Mouse (Mus musculus): Measurements from ENCODE around the gene Cyp2e1. TPM values are rescaled to one million over a fixed set of nuclear protein-coding genes. Genes with fewer than 3 reads are reported as not detected.

The Cyp2e1 gene
- polyA plus RNA-seq (2014; fragmentation: Nextera tagmentation; extraction: Ambion mirVana) = 0.12 TPM in 1 of 2 replicates, not detected in the other

DNA sequence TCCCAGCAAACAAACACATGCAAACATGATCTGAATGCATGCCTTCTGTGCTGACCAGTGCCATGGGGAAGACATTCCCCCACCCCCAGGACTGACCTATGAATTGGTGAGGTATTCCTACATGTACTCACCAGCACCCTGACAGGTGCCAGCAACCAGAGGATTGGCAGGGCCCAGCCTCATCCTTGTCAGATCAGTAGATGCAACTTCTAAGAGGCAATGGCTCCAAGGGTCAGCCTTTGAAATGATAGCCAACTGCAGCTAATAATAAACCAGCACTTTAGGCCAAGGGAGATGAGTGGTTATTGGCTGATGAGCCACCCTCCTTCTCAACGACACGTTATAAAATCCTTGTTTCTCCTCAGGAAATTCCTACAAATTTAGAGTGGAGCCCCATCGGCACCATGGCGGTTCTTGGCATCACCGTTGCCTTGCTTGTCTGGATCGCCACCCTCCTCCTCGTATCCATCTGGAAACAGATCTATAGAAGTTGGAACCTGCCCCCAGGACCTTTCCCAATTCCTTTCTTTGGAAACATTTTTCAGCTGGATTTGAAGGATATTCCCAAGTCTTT lies at the start of gene Cyp2e1:
TSS of gene Cyp2e1 (plus strand) at position 293 of the 574 bp plus-strand sequence.
- no peak for ATAC-seq (ENCODE audit: low FRiP score, low TSS enrichment)

GRCm38 (mm10) chr7:140717155-140718055 lies 46.1 kb upstream of the Cyp2e1 start:
- Histone ChIP-seq H3K36me3 (ENCODE audit: control insufficient read depth, insufficient read depth, low read length) (no peaks in the 10 kb centered on the region), H3K4me2 (replicated peaks; ENCODE audit: low read depth, low read length) (no peak overlapping the region), H3K4me3 (ENCODE audit: low read length) (no peak overlapping the region), H3K9me3 (ENCODE audit: control insufficient read depth, low read length) (no peaks in the 10 kb centered on the region), H3K27ac (ENCODE audit: low read depth, low read length) (no peak overlapping the region), H3K4me1 (ENCODE audit: control insufficient read depth, insufficient read depth, low read length) (no peaks in the 10 kb centered on the region), H3K27me3 (ENCODE audit: control insufficient read depth, insufficient read depth, low read length) (no peaks in the 10 kb centered on the region), H3K9ac (ENCODE audit: low read depth, low read length) (no peak overlapping the region)
- ATAC-seq (ENCODE audit: low FRiP score, low TSS enrichment) = no peak
- WGBS = 82% methylated on average over 7 of the region's 7 CpGs

More for the DNA sequence above, at the start of gene Cyp2e1:
- Histone ChIP-seq H3K27me3 (ENCODE audit: control insufficient read depth, insufficient read depth, low read length) (no peaks in the 10 kb centered on the region), H3K4me2 (replicated peaks; ENCODE audit: low read depth, low read length) (no peak within 1 kb of the TSS), H3K4me3 (ENCODE audit: low read length) (no peak within 1 kb of the TSS), H3K4me1 (ENCODE audit: control insufficient read depth, insufficient read depth, low read length) (no peaks in the 10 kb centered on the region), H3K9me3 (ENCODE audit: control insufficient read depth, low read length) (no peaks in the 10 kb centered on the region), H3K27ac (ENCODE audit: low read depth, low read length) (no peak within 1 kb of the TSS), H3K9ac (ENCODE audit: low read depth, low read length) (no peak within 1 kb of the TSS), H3K36me3 (ENCODE audit: control insufficient read depth, insufficient read depth, low read length) (no peaks in the 10 kb centered on the region)
- WGBS = 76% methylated on average over 7 of the region's 7 CpGs

DNA sequence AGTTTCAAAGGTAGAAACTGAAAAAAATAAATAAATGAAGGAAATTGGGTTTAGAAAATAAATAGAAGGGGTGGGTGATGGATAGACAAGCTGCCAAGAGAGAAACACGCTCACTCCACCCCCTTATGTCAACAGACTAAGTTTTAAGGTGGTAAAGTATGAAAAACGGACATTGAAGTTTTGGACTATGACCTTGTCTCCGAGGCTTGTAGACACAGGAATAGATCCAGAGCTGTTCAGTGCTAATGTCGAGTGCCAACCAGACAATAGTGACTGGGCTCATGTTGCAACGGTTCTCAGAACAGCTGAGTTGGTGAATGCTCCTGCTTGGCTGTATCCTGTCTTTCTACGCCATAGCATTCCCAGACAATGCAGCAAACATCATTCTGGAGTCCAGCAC lies 42.4 kb upstream of the Cyp2e1 start:
- Histone ChIP-seq H3K4me1 (ENCODE audit: control insufficient read depth, insufficient read depth, low read length) (no peaks in the 10 kb centered on the region), H3K27me3 (ENCODE audit: control insufficient read depth, insufficient read depth, low read length) (no peaks in the 10 kb centered on the region), H3K4me2 (replicated peaks; ENCODE audit: low read depth, low read length) (no peak overlapping the region), H3K27ac (ENCODE audit: low read depth, low read length) (no peak overlapping the region), H3K9ac (ENCODE audit: low read depth, low read length) (no peak overlapping the region), H3K36me3 (ENCODE audit: control insufficient read depth, insufficient read depth, low read length) (no peaks in the 10 kb centered on the region), H3K4me3 (ENCODE audit: low read length) (no peak overlapping the region), H3K9me3 (ENCODE audit: control insufficient read depth, low read length) (no peaks in the 10 kb centered on the region)
- no peak for ATAC-seq (ENCODE audit: low FRiP score, low TSS enrichment)
- 77% methylated on average over 6 of the region's 6 CpGs for WGBS

GRCm38 (mm10) chr7:140725558-140725957 lies 38.0 kb upstream of the Cyp2e1 start:
- no peak overlapping the region for H3K9ac ChIP-seq (ENCODE audit: low read depth, low read length)
- no peak overlapping the region for H3K4me2 ChIP-seq (replicated peaks; ENCODE audit: low read depth, low read length)
- no peaks in the 10 kb centered on the region for H3K27me3 ChIP-seq (ENCODE audit: control insufficient read depth, insufficient read depth, low read length)
- H3K4me1 ChIP-seq (ENCODE audit: control insufficient read depth, insufficient read depth, low read length) = no peaks in the 10 kb centered on the region
- H3K9me3 ChIP-seq (ENCODE audit: control insufficient read depth, low read length) = no peaks in the 10 kb centered on the region
- ATAC-seq (ENCODE audit: low FRiP score, low TSS enrichment) = no peak
- no peak overlapping the region for H3K27ac ChIP-seq (ENCODE audit: low read depth, low read length)
- no peak overlapping the region for H3K4me3 ChIP-seq (ENCODE audit: low read length)
- no peaks in the 10 kb centered on the region for H3K36me3 ChIP-seq (ENCODE audit: control insufficient read depth, insufficient read depth, low read length)

DNA sequence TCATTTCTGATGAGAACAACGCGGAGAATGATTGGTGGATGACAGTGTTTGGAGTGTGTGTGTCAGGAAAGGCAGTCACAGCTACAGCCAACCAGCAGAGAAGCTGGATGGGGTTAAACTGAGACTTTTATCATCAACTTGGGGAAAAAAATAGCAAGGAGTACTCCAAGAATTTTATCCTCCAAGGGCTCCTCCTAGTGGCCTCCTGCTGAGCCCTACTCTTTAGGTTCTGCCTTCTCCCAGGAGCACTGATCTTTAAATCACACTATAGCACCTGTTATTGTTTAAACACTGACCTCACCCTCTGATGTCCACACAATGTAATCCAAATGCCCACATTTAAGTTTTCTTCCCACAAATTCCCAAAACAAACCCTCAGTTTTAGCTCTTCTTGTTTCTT lies 30.4 kb upstream of the Cyp2e1 start:
- Histone ChIP-seq H3K4me2 (replicated peaks; ENCODE audit: low read depth, low read length) (no peak overlapping the region), H3K36me3 (ENCODE audit: control insufficient read depth, insufficient read depth, low read length) (no peaks in the 10 kb centered on the region), H3K4me3 (ENCODE audit: low read length) (no peak overlapping the region), H3K27ac (ENCODE audit: low read depth, low read length) (no peak overlapping the region), H3K27me3 (ENCODE audit: control insufficient read depth, insufficient read depth, low read length) (no peaks in the 10 kb centered on the region), H3K9ac (ENCODE audit: low read depth, low read length) (no peak overlapping the region), H3K9me3 (ENCODE audit: control insufficient read depth, low read length) (no peaks in the 10 kb centered on the region), H3K4me1 (ENCODE audit: control insufficient read depth, insufficient read depth, low read length) (no peaks in the 10 kb centered on the region)
- ATAC-seq (ENCODE audit: low FRiP score, low TSS enrichment) = no peak
- WGBS = 80% methylated on average over 2 of the region's 2 CpGs

GRCm38 (mm10) chr7:140747402-140747801 lies 16.1 kb upstream of the Cyp2e1 start:
- no peak overlapping the region for H3K4me3 ChIP-seq (ENCODE audit: low read length)
- H3K4me1 ChIP-seq (ENCODE audit: control insufficient read depth, insufficient read depth, low read length) = no peaks in the 10 kb centered on the region
- no peaks in the 10 kb centered on the region for H3K9me3 ChIP-seq (ENCODE audit: control insufficient read depth, low read length)
- no peak overlapping the region for H3K4me2 ChIP-seq (replicated peaks; ENCODE audit: low read depth, low read length)
- no peak overlapping the region for H3K9ac ChIP-seq (ENCODE audit: low read depth, low read length)
- H3K27ac ChIP-seq (ENCODE audit: low read depth, low read length) = no peak overlapping the region
- no peaks in the 10 kb centered on the region for H3K36me3 ChIP-seq (ENCODE audit: control insufficient read depth, insufficient read depth, low read length)
- ATAC-seq (ENCODE audit: low FRiP score, low TSS enrichment) = no peak
- WGBS = 84% methylated on average over 3 of the region's 3 CpGs
- no peaks in the 10 kb centered on the region for H3K27me3 ChIP-seq (ENCODE audit: control insufficient read depth, insufficient read depth, low read length)

DNA sequence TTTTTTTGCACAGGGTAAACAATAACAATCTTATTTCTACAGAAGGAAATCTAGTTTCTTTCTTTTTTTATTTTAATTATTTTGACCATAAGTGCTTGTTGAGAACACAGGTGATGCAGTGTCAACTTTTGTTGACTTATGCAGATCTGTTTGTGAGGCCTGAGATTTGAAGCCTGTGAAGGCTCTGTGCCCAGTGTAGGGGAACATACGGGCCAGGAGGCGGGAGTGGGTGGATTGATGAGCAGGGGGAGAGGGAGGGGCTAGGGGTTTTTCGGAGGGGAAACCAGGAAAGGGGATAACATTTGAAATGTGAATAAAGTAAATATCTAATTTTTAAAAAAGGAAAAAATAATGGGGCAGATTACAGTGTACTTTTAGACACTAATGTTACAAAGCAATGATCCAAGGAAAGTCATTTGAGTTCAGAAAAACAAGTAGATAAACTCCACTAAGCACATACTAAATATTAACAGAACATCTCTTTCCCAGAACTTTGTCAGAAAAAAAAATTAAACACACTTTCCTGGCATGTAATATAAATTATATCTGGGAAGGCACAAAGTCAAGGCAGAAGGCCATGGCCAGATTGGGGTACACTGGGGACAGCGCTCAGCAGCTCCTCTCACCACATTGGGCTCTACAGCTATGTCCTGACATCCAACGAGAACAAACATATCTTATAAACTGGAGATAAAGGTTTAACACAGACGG lies 15.3 kb upstream of the Cyp2e1 start:
- Histone ChIP-seq H3K27me3 (ENCODE audit: control insufficient read depth, insufficient read depth, low read length) (no peaks in the 10 kb centered on the region), H3K4me3 (ENCODE audit: low read length) (no peak overlapping the region), H3K4me2 (replicated peaks; ENCODE audit: low read depth, low read length) (no peak overlapping the region), H3K36me3 (ENCODE audit: control insufficient read depth, insufficient read depth, low read length) (no peaks in the 10 kb centered on the region), H3K27ac (ENCODE audit: low read depth, low read length) (no peak overlapping the region), H3K9ac (ENCODE audit: low read depth, low read length) (no peak overlapping the region), H3K9me3 (ENCODE audit: control insufficient read depth, low read length) (no peaks in the 10 kb centered on the region), H3K4me1 (ENCODE audit: control insufficient read depth, insufficient read depth, low read length) (no peaks in the 10 kb centered on the region)
- 73% methylated on average over 6 of the region's 6 CpGs for WGBS
- no peak for ATAC-seq (ENCODE audit: low FRiP score, low TSS enrichment)

GRCm38 (mm10) chr7:140748827-140749160 lies 14.7 kb upstream of the Cyp2e1 start:
- WGBS = 81% methylated on average over 3 of the region's 3 CpGs
- Histone ChIP-seq H3K36me3 (ENCODE audit: control insufficient read depth, insufficient read depth, low read length) (no peaks in the 10 kb centered on the region), H3K27me3 (ENCODE audit: control insufficient read depth, insufficient read depth, low read length) (no peaks in the 10 kb centered on the region), H3K27ac (ENCODE audit: low read depth, low read length) (no peak overlapping the region), H3K4me2 (replicated peaks; ENCODE audit: low read depth, low read length) (no peak overlapping the region), H3K9ac (ENCODE audit: low read depth, low read length) (no peak overlapping the region), H3K9me3 (ENCODE audit: control insufficient read depth, low read length) (no peaks in the 10 kb centered on the region), H3K4me1 (ENCODE audit: control insufficient read depth, insufficient read depth, low read length) (no peaks in the 10 kb centered on the region), H3K4me3 (ENCODE audit: low read length) (no peak overlapping the region)
- ATAC-seq (ENCODE audit: low FRiP score, low TSS enrichment) = no peak

GRCm38 (mm10) chr7:140754556-140754955 lies 9.0 kb upstream of the Cyp2e1 start:
- no peak overlapping the region for H3K27ac ChIP-seq (ENCODE audit: low read depth, low read length)
- no peak overlapping the region for H3K4me2 ChIP-seq (replicated peaks; ENCODE audit: low read depth, low read length)
- no peak overlapping the region for H3K4me3 ChIP-seq (ENCODE audit: low read length)
- no peak overlapping the region for H3K9ac ChIP-seq (ENCODE audit: low read depth, low read length)
- ATAC-seq (ENCODE audit: low FRiP score, low TSS enrichment) = no peak
- no peaks in the 10 kb centered on the region for H3K4me1 ChIP-seq (ENCODE audit: control insufficient read depth, insufficient read depth, low read length)
- H3K36me3 ChIP-seq (ENCODE audit: control insufficient read depth, insufficient read depth, low read length) = no peaks in the 10 kb centered on the region
- H3K9me3 ChIP-seq (ENCODE audit: control insufficient read depth, low read length) = no peaks in the 10 kb centered on the region
- no peaks in the 10 kb centered on the region for H3K27me3 ChIP-seq (ENCODE audit: control insufficient read depth, insufficient read depth, low read length)

Data from kidney, embryonic 14.5 days (tissue).